31 mouse cellular contexts compared by ENCODE assay signal in the genomic region with DNA sequence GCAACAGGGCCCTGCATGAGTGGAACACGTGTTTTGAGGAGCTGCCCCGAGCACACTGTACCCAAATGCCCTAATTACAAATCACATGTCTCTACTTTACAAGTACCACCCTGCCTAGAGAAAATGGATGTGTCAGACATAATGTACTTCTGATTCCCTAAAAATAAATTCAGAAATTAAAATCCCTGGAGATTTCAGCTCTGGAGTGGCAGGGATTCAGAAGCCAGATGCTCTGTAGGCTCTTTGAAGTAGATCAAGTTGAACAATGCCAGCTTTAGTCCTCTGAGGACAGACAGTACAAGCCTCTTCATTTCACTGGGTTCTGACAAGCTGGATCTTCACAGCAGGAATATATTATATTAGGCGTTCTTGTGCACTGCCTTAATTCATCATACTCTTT.
DNase-seq lines count a peak whose midpoint lies in the region; ATAC-seq and TF ChIP-seq lines count a peak whose summit lies in the region.
"Had no signal": no experiment of that assay in that cellular context is flagged by ENCODE, and none has a peak within 500 bp of the region (broad histone marks: within the 10 kb centered on the region; RNA-seq: fewer than 3 reads in every experiment).

No protein-coding gene starts in this region.

- no peaks in the 10 kb centered on the region for H3K4me1 ChIP-seq in hindbrain, postnatal 0 days (ENCODE audit: insufficient read depth, low read length)
- H3K4me1 ChIP-seq in hindbrain, embryonic 13.5 days (replicated peaks): no peaks in the 10 kb centered on the region
- H3K4me1 ChIP-seq: embryonic facial prominence, embryonic 13.5 days; forebrain, embryonic 12.5 days; heart, embryonic 15.5 days; limb, embryonic 12.5 days; midbrain, embryonic 12.5 days; stomach, embryonic 15.5 days had no signal

- 65% methylated on average over 3 of the region's 3 CpGs for WGBS in hindbrain, postnatal 0 days
- WGBS in hindbrain, embryonic 13.5 days: 79% methylated on average over 3 of the region's 3 CpGs

- no peaks in the 10 kb centered on the region for H3K36me3 ChIP-seq in hindbrain, postnatal 0 days (ENCODE audit: insufficient read depth, low read length)
- no peaks in the 10 kb centered on the region for H3K36me3 ChIP-seq in hindbrain, embryonic 13.5 days
- H3K36me3 ChIP-seq: embryonic facial prominence, embryonic 13.5 days; forebrain, embryonic 12.5 days; heart, embryonic 15.5 days; limb, embryonic 12.5 days; midbrain, embryonic 12.5 days; stomach, embryonic 15.5 days had no signal

- ATAC-seq in hindbrain, postnatal 0 days: peak; percentile 40; the same call in 1 of the 2 replicates
- ATAC-seq in hindbrain, embryonic 13.5 days (ENCODE audit: low FRiP score): no peak
- ATAC-seq: activated CD4-positive, CD25-positive, alpha-beta regulatory T cell, adult 4 months; liver, postnatal 0 days; lung, postnatal 0 days had no signal

- H3K4me3 ChIP-seq in hindbrain, postnatal 0 days (ENCODE audit: low read length): no peak overlapping the region
- no peak overlapping the region for H3K4me3 ChIP-seq in hindbrain, embryonic 13.5 days
- H3K4me3 ChIP-seq in left cerebral cortex, adult 2 months: no peak overlapping the region
- H3K4me3 ChIP-seq: embryonic facial prominence, embryonic 13.5 days; erythroblast, embryonic 14.5 days; forebrain, embryonic 12.5 days; gastrocnemius, adult 2 months; heart, embryonic 15.5 days; limb, embryonic 12.5 days; midbrain, embryonic 12.5 days; myocyte; stomach, embryonic 15.5 days had no signal

- no peak overlapping the region for H3K4me2 ChIP-seq in hindbrain, postnatal 0 days (ENCODE audit: low read depth, low read length)
- H3K4me2 ChIP-seq in hindbrain, embryonic 13.5 days: no peak overlapping the region
- H3K4me2 ChIP-seq: embryonic facial prominence, embryonic 13.5 days; forebrain, embryonic 12.5 days; heart, embryonic 15.5 days; hindbrain, embryonic 14.5 days; limb, embryonic 12.5 days; liver, embryonic 11.5 days; midbrain, embryonic 12.5 days; stomach, embryonic 15.5 days had no signal

- H3K9ac ChIP-seq in hindbrain, postnatal 0 days (replicated peaks; ENCODE audit: low read length): no peak overlapping the region
- H3K9ac ChIP-seq in hindbrain, embryonic 13.5 days: no peak overlapping the region
- H3K9ac ChIP-seq: embryonic facial prominence, embryonic 13.5 days; forebrain, embryonic 12.5 days; heart, embryonic 15.5 days; hindbrain, embryonic 14.5 days; limb, embryonic 12.5 days; liver, postnatal 0 days; midbrain, embryonic 12.5 days; stomach, embryonic 15.5 days had no signal

- intact Hi-C loops in left cerebral cortex, adult 2 months (cut with DNase I): loop anchor here (5.0 to 10.0 kb wide), 2 partner anchors 194 to 351 kb away; no protein-coding TSS in a partner anchor
- intact Hi-C loops in left cerebral cortex, postnatal 4 days (cut with DNase I): no loop called here
- intact Hi-C loops in left cerebral cortex, postnatal 14 days (cut with DNase I): no loop called here

- no peak overlapping the region for H3K27ac ChIP-seq in hindbrain, postnatal 0 days
- no peak overlapping the region for H3K27ac ChIP-seq in hindbrain, embryonic 13.5 days
- H3K27ac ChIP-seq in left cerebral cortex, adult 2 months: peak overlapping the region; percentile 51
- H3K27ac ChIP-seq: embryonic facial prominence, embryonic 13.5 days; forebrain, embryonic 12.5 days; gastrocnemius, adult 2 months; heart, embryonic 15.5 days; hindbrain, embryonic 14.5 days; limb, embryonic 12.5 days; midbrain, embryonic 12.5 days; stomach, embryonic 15.5 days had no signal

- TF ChIP-seq POLR2A in brain, embryonic 14.5 days (IDR thresholded peaks at IDR 0.05; ENCODE audit: borderline replicate concordance, extremely low read depth, insufficient read depth, insufficient read length, poor library complexity, severe bottlenecking): no peak

- no peaks in the 10 kb centered on the region for H3K27me3 ChIP-seq in hindbrain, postnatal 0 days (ENCODE audit: insufficient read depth, low read length)
- no peaks in the 10 kb centered on the region for H3K27me3 ChIP-seq in hindbrain, embryonic 13.5 days
- H3K27me3 ChIP-seq: embryonic facial prominence, embryonic 13.5 days; forebrain, embryonic 12.5 days; heart, embryonic 15.5 days; limb, embryonic 12.5 days; midbrain, embryonic 12.5 days; stomach, embryonic 15.5 days had no signal

- H3K9me3 ChIP-seq in hindbrain, postnatal 0 days (ENCODE audit: low read length): no peaks in the 10 kb centered on the region
- H3K9me3 ChIP-seq in hindbrain, embryonic 13.5 days: no peaks in the 10 kb centered on the region
- H3K9me3 ChIP-seq: embryonic facial prominence, embryonic 13.5 days; forebrain, embryonic 12.5 days; heart, embryonic 15.5 days; limb, embryonic 12.5 days; midbrain, embryonic 12.5 days; stomach, embryonic 15.5 days had no signal

- no peak for DNase-seq in hindbrain, postnatal 0 days (ENCODE audit: low spot score)
- DNase-seq in left cerebral cortex, adult 2 months (ENCODE audit: extremely low spot score in 1 of 2, low spot score in 2 of 2): no peak
- DNase-seq in left cerebral cortex, postnatal 4 days: no peak
- DNase-seq in brain, embryonic 14.5 days (ENCODE audit: low read depth): peak; percentile 37
- peak; percentile 30 to 65 for DNase-seq in left cerebral cortex, postnatal 14 days (ENCODE audit: low spot score in 2 of 2)
- no peak for DNase-seq in Muller cell, postnatal 12 days (ENCODE audit: inconsistent ontology term)
- DNase-seq: adrenal gland, adult 8-10 months; B cell, adult 2 months; cerebellum, adult 8-10 months; cerebellum, postnatal 36 days; embryo, embryonic 11 days; gastrocnemius, adult 2 months; heart, postnatal 36 days; kidney, adult 2 months; kidney, postnatal 10 days; liver, postnatal 0 days; thymus, adult 18-20 months; thymus, postnatal 36 days had no signal

- TF ChIP-seq CTCF in hindbrain, postnatal 0 days (IDR thresholded peaks at IDR 0.05; ENCODE audit: low read depth): no peak
- no peak for TF ChIP-seq CTCF in left cerebral cortex, adult 2 months (IDR thresholded peaks at IDR 0.05)
- no peak for TF ChIP-seq CTCF in brain, embryonic 14.5 days (IDR thresholded peaks at IDR 0.05; ENCODE audit: borderline replicate concordance, extremely low read depth, insufficient read depth, insufficient read length)

Comparison
In these comparisons a context has a peak if more than half of its experiments do, and no peak if none do; other contexts are left out.
1. DNase-seq: peak in brain, embryonic 14.5 days (single experiment) and left cerebral cortex, postnatal 14 days (2 of 2); none in hindbrain, postnatal 0 days (single experiment), left cerebral cortex, adult 2 months (0 of 2), left cerebral cortex, postnatal 4 days (single experiment) and Muller cell, postnatal 12 days (single experiment).